Mouse (Mus musculus) hindbrain, embryonic 10.5 days (tissue): ENCODE results near the gene Tjp1. TPM values are rescaled to one million over a fixed set of nuclear protein-coding genes. Genes with fewer than 3 reads are reported as not detected.

Experiments used
- DNase-seq: peaks from one replicate; pipeline ENCODE4 v3.0.0-alpha.2; 2017; ENCODE audit warnings: low spot score
- H3K27ac ChIP-seq: fragments of 300-500 bp; sonication (generic); 2 replicates; pipeline ENCODE4 v1.5.1; 2016; ENCODE audit warnings: mild to moderate bottlenecking, moderate library complexity
- H3K27me3 ChIP-seq: fragments of 300-500 bp; sonication (generic); 2 replicates; pipeline ENCODE4 v1.6.1; 2016; ENCODE audit warnings: mild to moderate bottlenecking; ENCODE audit not compliant: poor library complexity, insufficient read depth, severe bottlenecking
- H3K36me3 ChIP-seq: fragments of 300-500 bp; sonication (generic); 2 replicates; pipeline ENCODE4 v1.6.1; 2016; ENCODE audit warnings: mild to moderate bottlenecking, moderate library complexity
- H3K4me1 ChIP-seq: fragments of 300-500 bp; sonication (generic); replicated peaks from 2 replicates; pipeline ENCODE4 v1.6.1; 2016; ENCODE audit warnings: mild to moderate bottlenecking
- H3K4me3 ChIP-seq: fragments of 300-500 bp; sonication (generic); 2 replicates; pipeline ENCODE4 v1.5.1; 2016; ENCODE audit warnings: mild to moderate bottlenecking, moderate library complexity
- H3K9me3 ChIP-seq: fragments of 300-500 bp; sonication (generic); 2 replicates; pipeline ENCODE4 v1.6.1; 2016; ENCODE audit warnings: mild to moderate bottlenecking, moderate library complexity
- WGBS: fragments of 180-500 bp; shearing (Covaris S2); methylation state at CpG from one replicate; pipeline ENCODE4 v1.1.7; 2016; 5-methylcytosine and 5-hydroxymethylcytosine counted together
- polyA plus RNA-seq: library from polyadenylated mRNA; unstranded; fragments of >200 nt; fragmentation: Nextera tagmentation; extraction: Ambion mirVana; gene quantifications from 2 replicates; pipeline ENCODE4 v1.2.1, GENCODE M21; 2016

The Tjp1 gene
- polyA plus RNA-seq, 1 experiment from 2014 or later = 19.0 TPM

- H3K9me3 ChIP-seq = no peaks in the 10 kb centered on the region
- 86% methylated on average over 2 of the region's 2 CpGs for WGBS
- H3K36me3 ChIP-seq = 0 out of 2 replicates have a peak, but pooled peaks cover 4% of the 10 kb centered on the region
- H3K4me1 ChIP-seq = peaks cover 8% of the 10 kb centered on the region
- no peak overlapping the region for H3K27ac ChIP-seq
- no peak overlapping the region for H3K4me3 ChIP-seq
- H3K27me3 ChIP-seq = no peaks in the 10 kb centered on the region
- DNase-seq = no peak
Observed at GRCm38 (mm10) chr7:65354908-65355307, 172.7 kb downstream of the Tjp1 start.

GRCm38 (mm10) chr7:65350348-65351079 is 177.1 kb downstream of the Tjp1 start:
- Histone ChIP-seq H3K9me3 (no peaks in the 10 kb centered on the region), H3K27me3 (no peaks in the 10 kb centered on the region), H3K27ac (no peak overlapping the region), H3K4me3 (no peak overlapping the region), H3K4me1 (no peaks in the 10 kb centered on the region), H3K36me3 (0 out of 2 replicates have a peak, but pooled peaks cover 4% of the 10 kb centered on the region)
- DNase-seq = no peak
- WGBS = 88% methylated on average over 4 of the region's 4 CpGs

GRCm38 (mm10) chr7:65348540-65348939 is 179.0 kb downstream of the Tjp1 start:
- H3K4me1 ChIP-seq = no peaks in the 10 kb centered on the region
- H3K27me3 ChIP-seq = no peaks in the 10 kb centered on the region
- no peak for DNase-seq
- 0 out of 2 replicates have a peak, but pooled peaks cover under 1% of the 10 kb centered on the region for H3K36me3 ChIP-seq
- no peak overlapping the region for H3K27ac ChIP-seq
- H3K4me3 ChIP-seq = no peak overlapping the region
- H3K9me3 ChIP-seq = no peaks in the 10 kb centered on the region

- DNase-seq = no peak
- 80% methylated on average over 3 of the region's 3 CpGs for WGBS
- Histone ChIP-seq H3K9me3 (no peaks in the 10 kb centered on the region), H3K4me1 (no peaks in the 10 kb centered on the region), H3K27me3 (no peaks in the 10 kb centered on the region), H3K27ac (no peak overlapping the region), H3K36me3 (peaks cover 24% of the 10 kb centered on the region), H3K4me3 (no peak overlapping the region)
Observed at GRCm38 (mm10) chr7:65345314-65345713, 182.3 kb downstream of the Tjp1 start.

GRCm38 (mm10) chr7:65337581-65338270 is 189.9 kb downstream of the Tjp1 start:
- H3K9me3 ChIP-seq = no peaks in the 10 kb centered on the region
- no peak overlapping the region for H3K4me3 ChIP-seq
- H3K27me3 ChIP-seq = no peaks in the 10 kb centered on the region
- DNase-seq = no peak
- WGBS = 94% methylated on average over 7 of the region's 7 CpGs
- H3K27ac ChIP-seq = no peak overlapping the region
- peaks cover 92% of the 10 kb centered on the region for H3K36me3 ChIP-seq
- H3K4me1 ChIP-seq = no peaks in the 10 kb centered on the region

GRCm38 (mm10) chr7:65333081-65333760 is 194.4 kb downstream of the Tjp1 start:
- no peak for DNase-seq
- H3K27me3 ChIP-seq = no peaks in the 10 kb centered on the region
- WGBS = 89% methylated on average over 2 of the region's 2 CpGs
- no peak overlapping the region for H3K27ac ChIP-seq
- H3K4me1 ChIP-seq = no peaks in the 10 kb centered on the region
- H3K4me3 ChIP-seq = no peak overlapping the region
- no peaks in the 10 kb centered on the region for H3K9me3 ChIP-seq
- peaks cover 89% of the 10 kb centered on the region for H3K36me3 ChIP-seq

- Histone ChIP-seq H3K9me3 (no peaks in the 10 kb centered on the region), H3K27ac (no peak overlapping the region), H3K4me3 (no peak overlapping the region), H3K4me1 (no peaks in the 10 kb centered on the region), H3K36me3 (peaks cover 78% of the 10 kb centered on the region), H3K27me3 (no peaks in the 10 kb centered on the region)
- 70% methylated on average over 5 of the region's 5 CpGs for WGBS
- peak; percentile 51 for DNase-seq
Observed at GRCm38 (mm10) chr7:65319047-65319725, 208.4 kb downstream of the Tjp1 start.

GRCm38 (mm10) chr7:65317418-65317817 is 210.2 kb downstream of the Tjp1 start:
- no peaks in the 10 kb centered on the region for H3K9me3 ChIP-seq
- 43% methylated on average over 5 of the region's 5 CpGs for WGBS
- no peaks in the 10 kb centered on the region for H3K27me3 ChIP-seq
- DNase-seq = peak; percentile 57
- H3K36me3 ChIP-seq = peaks cover 82% of the 10 kb centered on the region
- no peak overlapping the region for H3K27ac ChIP-seq
- no peak overlapping the region for H3K4me3 ChIP-seq
- H3K4me1 ChIP-seq = no peaks in the 10 kb centered on the region

- 90% methylated on average over 2 of the region's 2 CpGs for WGBS
- Histone ChIP-seq H3K9me3 (no peaks in the 10 kb centered on the region), H3K27me3 (no peaks in the 10 kb centered on the region), H3K4me1 (no peaks in the 10 kb centered on the region), H3K27ac (no peak overlapping the region), H3K36me3 (peaks cover 88% of the 10 kb centered on the region), H3K4me3 (no peak overlapping the region)
- DNase-seq = no peak
Observed at GRCm38 (mm10) chr7:65315182-65315581, 212.4 kb downstream of the Tjp1 start.

- Histone ChIP-seq H3K27me3 (no peaks in the 10 kb centered on the region), H3K9me3 (no peaks in the 10 kb centered on the region), H3K27ac (no peak overlapping the region), H3K4me3 (no peak overlapping the region), H3K4me1 (no peaks in the 10 kb centered on the region), H3K36me3 (peaks cover 69% of the 10 kb centered on the region)
- WGBS = 93% methylated on average over 6 of the region's 6 CpGs
- DNase-seq = no peak
Observed at GRCm38 (mm10) chr7:65296675-65297589, 230.6 kb downstream of the Tjp1 start.

- Histone ChIP-seq H3K4me1 (peaks cover 24% of the 10 kb centered on the region), H3K27me3 (no peaks in the 10 kb centered on the region), H3K27ac (peak overlapping the region; percentile 76), H3K9me3 (no peaks in the 10 kb centered on the region), H3K4me3 (no peak overlapping the region), H3K36me3 (no peaks in the 10 kb centered on the region)
- DNase-seq = no peak
- WGBS = 74% methylated on average over 16 of the region's 16 CpGs
Observed at GRCm38 (mm10) chr7:65282886-65283285, 244.7 kb downstream of the Tjp1 start.

- Histone ChIP-seq H3K27ac (peak overlapping the region; percentile 76), H3K36me3 (no peaks in the 10 kb centered on the region), H3K27me3 (no peaks in the 10 kb centered on the region), H3K4me3 (no peak overlapping the region), H3K4me1 (peaks cover 24% of the 10 kb centered on the region), H3K9me3 (no peaks in the 10 kb centered on the region)
- DNase-seq = peak; percentile 16
- WGBS = 70% methylated on average over 3 of the region's 3 CpGs
Observed at GRCm38 (mm10) chr7:65281960-65282359, 245.6 kb downstream of the Tjp1 start.
